Mouse (Mus musculus) left cerebral cortex, adult 9 months (tissue): ENCODE data around the gene Adgrg1.

Source experiments
- DNase-seq, 2 experiments: peaks; one replicate each; pipeline ENCODE4 v3.0.0; 2022; ENCODE audit warnings: low spot score in 2 of 2

Gene Adgrg1

DNA sequence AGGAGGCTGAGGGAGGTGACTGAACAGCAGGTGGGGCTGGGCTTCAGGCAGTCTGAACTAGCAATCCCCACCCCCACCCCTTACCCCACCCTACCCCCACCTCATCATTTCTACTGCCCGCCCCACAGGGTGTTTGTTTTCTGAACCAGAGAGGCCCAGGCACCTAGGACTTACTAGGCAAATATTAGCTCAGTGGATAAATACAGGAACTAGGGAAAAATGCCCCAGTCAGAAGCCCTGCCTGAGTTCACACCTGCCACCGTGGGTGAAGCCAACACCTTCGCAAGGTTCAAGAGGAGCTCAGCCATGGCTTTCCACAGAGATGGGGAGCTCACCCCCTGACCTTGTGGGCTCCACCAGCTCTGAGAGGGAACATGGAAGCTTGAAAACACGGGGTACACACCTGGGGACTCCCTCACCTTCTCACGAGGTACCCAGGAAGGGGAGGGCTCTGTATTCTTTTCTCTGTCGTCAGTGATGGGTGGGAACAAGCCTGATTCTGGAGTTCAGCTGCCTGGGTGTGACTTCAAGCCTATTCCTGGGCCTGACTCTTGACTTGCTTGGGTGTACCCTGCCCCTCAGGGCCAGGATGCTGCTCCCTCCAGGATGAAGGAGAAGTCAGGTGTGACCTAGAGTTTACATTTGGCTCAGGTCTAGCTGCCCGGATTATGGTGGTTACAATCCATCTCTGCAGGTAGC lies at the start of gene Adgrg1:
TSS of gene Adgrg1 (plus strand) at position 285 of the 699 bp plus-strand sequence.
- DNase-seq, result no peak

DNA sequence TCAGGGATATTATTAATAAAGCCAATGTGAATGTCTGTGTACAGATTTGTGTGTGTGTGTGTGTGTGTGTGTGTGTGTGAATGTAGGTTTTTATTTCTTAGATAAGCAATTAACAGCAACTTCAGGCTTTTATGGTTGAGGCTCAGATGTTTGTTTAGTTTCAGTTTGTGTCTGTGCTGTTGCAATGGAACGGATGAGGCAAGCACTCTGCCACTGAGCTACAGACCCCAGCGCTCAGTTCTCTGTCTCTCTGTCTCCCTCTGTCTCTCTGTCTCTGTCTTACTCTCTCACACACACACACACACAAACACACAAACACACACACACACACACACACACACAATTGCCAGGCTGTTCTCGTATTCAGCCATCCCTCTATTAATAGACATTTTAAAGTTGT lies 46.3 kb upstream of the Adgrg1 start:
- DNase-seq, result no peak

DNA sequence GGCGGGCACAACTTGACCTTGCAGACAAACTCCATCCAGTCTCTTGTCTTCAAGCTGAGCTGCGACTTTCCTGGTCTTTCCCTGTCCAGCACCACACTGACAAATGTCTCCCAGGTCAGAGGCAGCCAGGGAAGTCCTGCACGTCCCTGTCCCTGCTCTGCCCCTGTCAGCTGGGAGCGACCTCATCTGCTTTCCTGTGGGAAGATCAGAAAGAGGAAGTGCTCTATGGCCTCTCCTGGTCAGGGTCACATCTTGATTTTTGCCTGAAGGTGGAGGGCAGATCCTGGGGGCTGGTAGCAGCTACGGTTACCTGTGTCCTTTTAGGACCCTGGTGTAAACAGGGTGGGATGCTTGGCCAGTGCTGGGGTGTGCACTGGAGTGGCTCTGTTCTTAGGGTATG lies 40.6 kb upstream of the Adgrg1 start:
- DNase-seq, result no peak

DNA sequence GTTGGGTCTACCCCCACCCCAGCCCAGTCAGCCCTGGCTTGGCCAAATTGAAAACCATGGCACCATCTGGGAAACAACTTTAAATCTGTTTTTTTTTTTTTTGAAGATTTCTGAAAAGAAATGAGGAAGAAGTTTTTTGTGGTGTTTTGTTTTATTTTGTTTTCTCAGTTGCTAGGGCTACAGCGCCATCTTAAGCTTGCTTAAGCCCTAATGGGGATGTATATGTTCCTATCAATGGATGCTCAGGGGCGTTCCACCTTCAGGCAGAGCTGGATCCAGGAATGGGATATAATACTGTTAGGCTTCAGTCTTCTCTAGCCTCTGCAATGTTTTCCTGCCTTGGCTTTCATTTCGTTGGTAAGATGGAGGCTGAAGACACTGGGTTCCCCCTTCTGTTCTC lies 39.4 kb upstream of the Adgrg1 start:
- no peak for DNase-seq

DNA sequence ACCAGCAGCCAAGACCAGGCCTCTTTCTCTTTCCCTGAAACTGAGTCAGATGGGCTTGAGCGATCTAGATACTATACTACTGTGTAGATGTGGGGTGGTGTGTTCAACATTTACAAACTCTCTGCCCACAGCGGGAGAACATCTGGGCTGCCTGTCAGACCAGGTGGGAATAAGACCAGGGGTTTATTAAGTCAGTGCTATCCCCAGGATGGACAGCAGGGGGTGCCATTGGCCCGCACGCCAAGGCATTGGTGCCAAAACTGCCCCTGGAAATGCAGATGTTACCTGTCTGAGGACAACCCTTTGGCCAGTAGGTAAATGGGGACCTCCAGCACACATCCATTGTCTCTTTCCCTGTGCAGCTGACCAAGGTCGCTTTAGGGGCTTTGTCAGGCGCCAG lies 32.0 kb upstream of the Adgrg1 start:
- DNase-seq, result peak in 1 of 2 experiments; percentile 59

DNA sequence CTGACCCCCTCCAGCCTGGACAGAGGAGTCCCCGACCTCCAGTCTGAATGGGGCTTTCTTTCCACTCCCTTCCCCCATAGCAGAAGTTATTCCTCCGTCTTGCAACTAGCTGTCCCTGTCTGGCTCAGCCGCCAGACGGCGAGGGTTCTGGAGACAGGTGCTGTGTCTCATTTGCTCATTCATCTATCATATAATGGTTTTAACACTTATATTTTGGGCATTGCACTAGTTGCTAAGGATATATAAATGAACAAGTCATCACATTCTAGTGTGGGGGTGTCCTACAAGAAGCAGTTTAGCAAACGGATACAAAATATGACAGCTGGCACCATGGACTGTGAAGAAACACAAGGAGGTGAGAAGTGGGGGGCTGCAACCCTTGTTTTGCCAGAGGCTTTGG lies 29.4 kb upstream of the Adgrg1 start:
- peak; percentile 59 to 79 for DNase-seq

DNA sequence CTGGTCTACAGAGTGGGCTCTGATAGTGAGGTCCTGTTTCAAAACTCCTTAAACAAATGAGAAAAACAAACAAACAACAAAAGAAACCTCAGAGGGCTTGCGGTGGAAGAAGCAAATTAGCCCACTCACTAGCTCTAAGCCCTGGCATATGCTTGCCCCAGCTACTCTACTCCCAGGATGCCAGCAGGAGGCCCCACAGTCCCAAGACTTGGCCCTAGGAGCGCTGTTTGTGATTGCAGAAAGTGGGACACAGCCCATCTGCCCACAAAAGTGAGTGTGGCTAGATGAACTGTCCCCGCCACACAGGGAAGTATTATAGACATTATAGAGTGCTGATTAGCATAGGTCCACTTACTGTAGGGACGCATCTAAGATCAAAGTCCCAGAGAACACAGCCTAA lies 26.1 kb upstream of the Adgrg1 start:
- DNase-seq, result no peak

DNA sequence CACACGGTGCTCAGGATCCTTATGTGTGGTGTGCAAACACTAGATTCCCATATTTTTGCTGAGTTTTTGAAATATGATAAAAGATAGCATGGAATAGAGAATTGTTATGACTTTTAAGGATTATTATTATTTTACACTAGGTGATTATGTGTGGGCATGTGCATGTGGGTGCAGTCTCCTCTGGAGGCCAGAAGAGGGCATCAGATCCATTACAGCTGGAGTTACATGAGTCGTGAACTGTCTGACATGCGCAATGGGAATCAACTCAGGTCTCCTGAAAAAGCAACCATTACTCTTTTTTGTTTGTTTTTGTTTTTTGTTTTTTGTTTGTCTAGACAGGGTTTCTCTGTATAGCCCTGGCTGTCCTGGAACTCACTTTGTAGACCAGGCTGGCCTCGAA lies 25.5 kb upstream of the Adgrg1 start:
- DNase-seq, result no peak

DNA sequence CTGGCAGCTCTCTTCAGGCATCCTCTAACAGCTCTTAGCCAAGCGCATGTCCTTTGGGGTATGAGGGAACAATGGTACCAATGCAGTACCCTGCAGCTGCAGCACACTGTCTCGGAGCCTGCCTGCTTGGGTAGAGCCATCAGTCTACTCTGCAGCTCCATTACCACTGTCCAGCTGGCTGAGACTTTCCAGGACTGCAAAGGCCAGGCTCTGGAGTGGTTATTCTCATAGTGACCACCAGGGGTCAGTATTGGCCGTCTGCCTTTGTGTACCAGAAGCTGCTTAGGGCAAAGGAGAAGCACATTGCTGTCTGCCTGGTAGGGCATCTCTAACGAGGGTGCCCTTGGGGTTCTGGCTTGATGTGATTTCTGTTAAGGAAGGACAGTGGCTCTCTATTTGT lies 24.5 kb upstream of the Adgrg1 start:
- DNase-seq, result peak; percentile 36 to 85

DNA sequence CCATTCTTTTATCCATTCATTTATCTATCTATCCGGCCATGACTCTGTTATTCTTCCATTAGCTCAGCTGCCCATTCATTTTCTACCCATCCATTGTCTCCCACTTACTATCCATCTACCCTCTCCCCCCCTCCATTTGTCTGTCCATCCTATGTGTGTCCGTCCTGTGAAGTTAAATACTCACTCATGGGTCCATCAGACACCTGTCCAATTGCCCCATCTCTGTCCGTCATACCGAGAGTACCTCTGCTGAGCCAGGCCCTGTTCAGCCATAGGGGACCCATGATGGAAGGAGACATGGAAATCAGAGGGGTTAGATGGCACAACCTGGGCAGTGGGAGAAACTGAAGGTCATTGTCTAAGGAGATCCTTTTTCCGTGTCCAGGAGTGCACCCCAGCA lies 24.1 kb upstream of the Adgrg1 start:
- DNase-seq, result no peak

DNA sequence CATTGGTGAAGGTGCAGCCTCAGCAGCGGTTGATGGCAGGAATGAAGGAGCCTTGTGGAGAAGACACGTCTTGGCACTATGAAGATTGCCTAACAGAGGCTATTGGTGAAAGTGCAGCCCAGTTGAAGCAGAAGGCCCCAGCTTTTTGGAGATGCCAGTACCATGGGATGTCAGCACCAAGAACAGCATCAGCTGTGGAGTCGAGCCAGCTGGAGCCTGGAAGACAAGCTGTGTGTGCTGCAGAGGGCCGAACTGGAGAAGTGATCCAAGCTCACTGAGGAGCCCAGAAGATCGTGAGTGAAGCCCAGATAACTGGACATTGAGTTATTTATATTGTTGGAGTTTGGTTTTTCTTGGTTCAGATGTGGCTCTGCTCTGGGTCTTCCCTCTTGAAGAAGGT lies 22.5 kb upstream of the Adgrg1 start:
- DNase-seq, result no peak

DNA sequence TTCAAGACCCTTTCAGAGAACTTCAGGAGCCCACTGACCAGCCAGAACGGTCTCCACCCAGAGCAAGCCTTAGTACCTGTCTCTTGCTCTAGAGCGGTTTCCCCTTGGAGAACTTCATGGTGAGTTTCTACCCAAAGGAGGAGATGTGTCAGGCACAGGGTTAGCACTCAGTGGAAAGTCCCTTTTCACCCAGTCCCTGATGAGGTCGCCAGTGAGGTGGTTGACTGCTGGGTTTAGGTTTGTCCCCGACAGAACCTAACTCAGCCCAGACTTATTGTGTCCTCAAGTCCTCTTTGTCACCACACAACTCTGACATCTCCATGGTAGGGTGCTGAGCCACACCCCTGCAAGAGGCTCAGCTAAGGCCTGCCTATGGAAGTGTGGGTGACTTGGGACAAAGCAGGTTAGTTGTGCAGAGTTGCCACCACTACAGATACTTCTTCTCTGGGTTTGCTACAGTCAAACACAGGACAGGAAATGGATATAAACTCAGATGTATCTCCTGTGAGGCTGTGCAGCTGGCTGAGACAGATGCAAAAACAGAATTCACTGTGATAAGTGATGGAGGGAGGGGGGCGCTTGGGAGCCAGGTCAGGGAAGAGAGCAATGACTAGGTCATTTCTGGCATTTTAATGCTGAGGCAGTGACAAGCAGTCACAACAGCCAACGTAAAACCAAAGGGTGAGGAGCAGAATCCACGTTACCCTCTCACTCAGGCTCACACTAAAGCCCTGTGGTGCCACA lies 20.8 kb upstream of the Adgrg1 start:
- DNase-seq, result no peak

DNA sequence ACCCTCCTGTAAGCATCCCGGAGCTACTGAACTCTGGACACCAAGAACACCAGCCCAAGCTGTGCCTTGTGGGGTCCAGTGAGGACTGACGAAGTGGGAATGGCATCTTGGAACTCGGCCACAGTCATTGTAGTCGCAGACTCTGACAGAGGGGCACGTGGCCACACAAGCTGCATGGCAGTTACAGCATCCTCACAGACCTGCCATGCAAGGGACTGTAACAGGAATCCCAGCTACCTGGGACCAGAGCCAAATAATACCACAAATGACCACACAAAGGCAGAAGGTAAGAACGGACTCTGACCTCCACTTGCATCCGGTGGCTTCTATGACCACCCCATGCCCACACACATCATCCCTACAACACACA lies 20.2 kb upstream of the Adgrg1 start:
- DNase-seq, result no peak

DNA sequence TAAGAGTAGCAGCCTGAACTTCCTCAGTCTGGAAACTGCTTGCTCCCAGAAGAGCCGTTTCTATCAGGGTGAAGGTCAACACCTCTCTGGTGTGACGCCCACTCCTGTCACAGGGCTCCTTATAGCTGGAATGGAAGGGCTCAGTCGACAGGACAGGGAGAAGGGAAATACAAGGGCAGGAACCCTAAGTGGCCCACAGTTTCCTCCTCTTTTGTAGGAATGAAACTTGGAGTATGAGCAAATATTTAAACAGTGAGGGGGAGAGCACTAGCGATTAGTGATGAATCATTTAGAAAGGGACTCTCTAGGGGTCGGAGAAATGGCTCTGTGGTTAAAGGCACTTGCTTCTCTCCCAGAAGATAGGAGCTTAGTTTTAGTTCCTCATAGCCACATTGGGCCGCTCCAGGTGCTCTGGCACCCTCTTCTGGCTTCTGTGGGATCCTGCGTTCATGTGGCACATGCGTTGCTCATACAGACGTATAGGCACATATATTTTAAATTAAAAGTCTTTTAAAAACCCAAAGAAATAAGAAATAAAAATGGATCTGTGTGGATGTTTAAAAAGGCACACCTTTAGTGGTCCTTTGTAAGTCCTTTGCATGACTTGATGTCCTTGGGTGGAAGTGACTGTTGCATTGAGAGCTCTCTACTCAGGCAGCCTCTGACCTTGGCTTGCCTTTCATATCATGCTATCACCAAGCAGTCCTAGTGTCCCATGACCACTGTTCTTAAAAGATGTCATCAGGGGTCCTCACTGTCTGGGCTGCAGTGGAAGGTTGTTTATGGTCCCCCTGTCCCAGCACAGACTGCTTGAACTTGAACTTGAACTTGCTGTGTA lies 19.4 kb upstream of the Adgrg1 start:
- peak in 1 of 2 experiments; percentile 44 for DNase-seq

DNA sequence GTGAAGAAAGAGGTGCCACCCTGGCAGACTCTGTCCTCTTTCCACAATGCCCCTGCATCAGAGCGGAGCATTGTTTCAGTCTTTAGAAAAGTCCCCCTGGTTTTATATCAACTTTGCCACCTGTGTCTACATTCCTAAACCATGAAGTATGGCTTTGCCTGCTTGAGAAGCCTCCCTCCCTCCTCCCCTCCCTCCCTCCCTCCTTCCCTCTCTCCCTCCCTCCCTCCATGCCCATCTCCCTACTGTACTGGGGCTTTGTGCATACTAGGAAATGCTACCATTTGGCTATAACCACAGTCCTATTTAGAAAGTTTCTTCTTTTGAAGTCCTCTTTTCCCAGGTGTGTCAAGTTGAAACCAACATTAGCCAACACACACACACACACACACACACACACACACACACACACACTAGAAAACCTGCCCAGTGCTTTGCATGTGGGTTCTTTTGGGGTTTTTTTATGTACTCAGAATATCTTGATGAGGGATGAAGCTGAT lies 18.4 kb upstream of the Adgrg1 start:
- DNase-seq, result no peak

DNA sequence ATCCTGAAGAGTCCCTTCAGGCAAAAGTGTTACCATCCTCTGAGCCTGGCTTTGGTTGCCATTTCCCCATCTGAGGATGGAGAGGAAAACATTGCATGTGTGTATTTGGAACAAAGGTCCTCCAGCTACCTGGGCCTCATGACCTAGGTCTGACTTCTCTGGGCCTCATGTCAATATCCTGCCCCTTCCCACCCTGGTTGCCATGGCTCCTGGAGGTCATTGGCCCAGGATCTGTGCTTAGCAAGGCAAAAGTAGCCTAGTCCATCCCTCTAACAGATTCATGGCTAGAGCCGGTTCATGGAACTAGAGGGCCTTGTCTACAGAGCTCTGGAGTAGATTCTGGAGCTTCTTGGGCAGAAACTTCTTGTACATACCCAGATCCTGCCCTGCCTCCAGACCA lies 12.3 kb upstream of the Adgrg1 start:
- DNase-seq, result no peak

DNA sequence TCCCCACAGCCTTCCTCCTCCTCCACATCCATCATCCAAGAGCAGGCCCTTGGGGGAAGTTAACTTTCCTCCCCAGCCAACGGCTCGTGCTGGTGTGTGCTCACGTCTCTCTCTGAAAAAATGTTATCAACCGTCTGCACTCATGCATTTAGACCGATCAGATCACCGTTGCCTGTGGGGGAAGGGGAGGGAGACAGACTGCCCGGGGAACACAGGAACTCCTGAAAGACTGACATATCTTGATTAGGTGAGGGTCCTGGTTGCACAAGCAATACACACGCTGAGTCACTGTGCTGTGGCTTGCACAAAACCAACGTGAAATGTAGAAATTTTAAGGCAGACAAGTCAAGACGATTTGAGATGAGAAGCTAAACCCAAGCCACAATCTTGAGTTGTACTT lies 9.7 kb upstream of the Adgrg1 start:
- DNase-seq, result no peak

DNA sequence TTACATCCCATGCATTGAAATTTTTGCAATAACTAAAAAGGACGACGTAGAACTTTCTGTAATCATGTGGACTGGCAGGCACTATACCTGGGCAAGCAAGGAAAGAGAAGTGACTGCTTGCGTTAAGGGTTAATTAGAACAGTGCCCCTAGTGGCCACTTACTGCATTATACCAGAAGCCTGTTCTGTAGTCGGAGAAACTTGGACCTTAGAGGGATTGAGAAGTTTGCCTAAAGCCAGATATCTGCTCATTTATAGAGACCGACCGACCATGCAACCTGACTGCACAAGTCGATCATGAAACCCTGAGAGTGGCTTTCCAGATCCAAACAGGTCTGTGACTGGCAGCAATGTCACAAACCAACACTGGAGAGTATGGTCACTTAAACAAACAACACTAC lies 8.0 kb upstream of the Adgrg1 start:
- no peak for DNase-seq

DNA sequence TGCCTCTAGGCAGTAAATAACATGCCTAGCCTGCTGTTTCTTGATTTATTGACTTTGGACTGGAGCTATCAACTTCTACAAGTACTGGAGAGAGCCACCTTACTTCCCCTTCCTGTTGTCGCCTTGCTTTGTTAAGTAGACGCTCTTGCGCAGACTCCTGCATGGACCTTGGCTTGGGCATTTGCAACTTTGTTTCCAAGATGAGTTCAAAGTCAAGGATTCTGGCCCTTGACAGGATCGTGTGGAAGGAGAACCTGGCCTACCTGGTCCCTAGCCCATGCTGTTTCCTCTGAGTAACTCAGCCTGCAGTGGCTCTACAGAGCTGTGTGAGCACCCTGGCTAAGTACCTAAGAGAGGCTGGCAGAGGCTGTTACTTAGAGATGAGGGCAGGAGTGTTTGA lies 7.5 kb upstream of the Adgrg1 start:
- DNase-seq, result no peak

DNA sequence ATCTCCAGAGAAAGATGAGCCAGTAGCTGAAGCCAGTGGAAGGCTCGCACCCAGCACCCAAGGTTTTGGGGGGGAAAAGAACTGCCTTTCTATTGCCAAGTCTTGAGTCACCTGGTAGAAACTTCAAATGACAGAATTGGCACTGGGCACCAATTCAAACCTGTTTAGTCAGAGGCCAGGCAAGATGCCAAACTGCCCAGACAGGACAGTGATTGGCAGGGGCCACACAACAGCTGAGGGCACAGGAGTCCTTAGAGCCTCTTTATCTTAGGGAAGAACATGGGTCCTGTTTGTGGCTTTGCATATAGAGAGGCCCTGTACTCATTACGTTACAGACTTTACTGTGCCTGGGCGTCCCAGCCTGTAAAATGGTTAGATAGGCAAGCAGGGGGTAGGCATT lies 7.0 kb upstream of the Adgrg1 start:
- DNase-seq, result no peak

DNA sequence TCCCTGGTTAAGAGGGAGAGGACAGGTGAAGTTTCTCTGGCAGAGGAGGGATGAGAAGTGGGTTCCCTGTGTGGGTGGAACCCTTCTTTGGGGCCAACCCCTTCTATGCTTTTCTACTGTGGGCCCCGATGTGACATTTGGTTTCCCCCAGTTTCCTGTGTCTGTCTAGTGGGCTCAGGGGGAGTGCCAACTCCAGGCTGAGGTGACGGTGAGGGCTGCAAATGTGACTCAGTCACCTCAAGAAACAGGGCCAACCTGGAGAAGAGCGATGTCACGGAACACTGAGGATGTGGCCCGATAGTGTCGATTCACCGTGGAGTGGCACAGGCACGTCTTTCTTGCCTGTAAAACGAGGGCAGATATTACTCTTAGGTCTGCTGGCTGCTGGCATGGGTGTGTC lies 1.3 kb upstream of the Adgrg1 start:
- no peak for DNase-seq

DNA sequence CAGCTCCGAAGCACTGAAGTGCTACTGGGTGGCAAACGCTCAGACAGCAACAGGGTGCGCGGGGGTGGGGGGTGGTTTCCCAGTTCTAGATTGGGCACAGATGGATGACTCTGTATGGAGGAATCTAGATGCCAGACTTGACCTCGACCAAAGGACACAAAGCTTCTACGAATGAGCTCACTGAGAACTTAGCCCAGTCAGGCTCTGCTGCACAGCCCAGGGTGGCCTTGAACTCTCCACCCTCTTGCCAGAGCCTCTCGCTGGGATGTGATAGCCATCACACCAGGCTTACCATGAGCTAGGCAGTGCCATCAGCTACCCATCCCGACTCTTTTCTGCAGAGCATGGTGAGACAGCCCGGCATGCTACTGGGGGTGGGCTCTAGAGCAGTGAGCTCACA lies 765 bp upstream of the Adgrg1 start:
- no peak for DNase-seq
